Comparison of ENCODE assay signal across 22 mouse cellular contexts in the genomic region with DNA sequence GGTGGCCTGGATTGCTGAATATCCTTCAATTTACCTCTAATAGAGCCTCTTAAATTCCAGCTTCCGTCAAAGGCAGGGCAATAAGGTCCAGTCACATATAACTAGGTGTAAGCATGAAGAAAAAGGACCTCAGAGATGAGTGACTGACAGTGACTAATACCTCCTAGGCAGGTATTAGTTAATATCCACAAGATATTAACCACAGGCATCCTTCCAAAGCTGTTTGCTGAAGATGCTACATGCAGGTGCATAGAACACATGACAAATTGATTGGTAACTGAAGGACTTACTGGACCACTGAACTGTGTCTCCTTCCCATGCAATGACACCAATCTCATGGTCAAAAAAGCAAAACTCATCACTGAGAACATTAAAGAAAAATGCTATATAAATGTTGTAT.
A peak's percentile ranks its signal among the peaks of the same experiment; 100 is the strongest.
DNase-seq lines count a peak whose midpoint lies in the region; ATAC-seq and TF ChIP-seq lines count a peak whose summit lies in the region.
"Had no signal": no experiment of that assay in that cellular context is flagged by ENCODE, and none has a peak within 500 bp of the region (broad histone marks: within the 10 kb centered on the region; RNA-seq: fewer than 3 reads in every experiment).

No protein-coding gene starts in this region.

- no peaks in the 10 kb centered on the region for H3K9me3 ChIP-seq in kidney, embryonic 15.5 days (replicated peaks)
- no peaks in the 10 kb centered on the region for H3K9me3 ChIP-seq in hindbrain, embryonic 13.5 days
- H3K9me3 ChIP-seq: G1E had no signal

- no peak for TF ChIP-seq POLR2A in kidney, adult 2 months (IDR thresholded peaks at IDR 0.05; ENCODE audit: low read depth, low read length)

- WGBS in kidney, adult 2 months, result 58% methylated on average over 1 of the region's 1 CpGs
- 80% methylated on average over 1 of the region's 1 CpGs for WGBS in kidney, embryonic 15.5 days
- WGBS in hindbrain, embryonic 13.5 days, result 96% methylated on average over 1 of the region's 1 CpGs

- no peak for TF ChIP-seq CTCF in kidney, adult 2 months (conservative IDR thresholded peaks at IDR 0.05; ENCODE audit: insufficient read depth, insufficient read length, low read depth, low read length)

- no peak overlapping the region for H3K4me3 ChIP-seq in kidney, adult 2 months (ENCODE audit: insufficient read depth, low read depth, low read length)
- no peak overlapping the region for H3K4me3 ChIP-seq in kidney, embryonic 15.5 days (replicated peaks)
- H3K4me3 ChIP-seq in hindbrain, embryonic 13.5 days, result no peak overlapping the region

- H3K27ac ChIP-seq in kidney, adult 2 months (ENCODE audit: insufficient read depth, low read depth, low read length), result no peak overlapping the region
- H3K27ac ChIP-seq in kidney, embryonic 15.5 days, result no peak overlapping the region
- H3K27ac ChIP-seq in hindbrain, embryonic 13.5 days, result no peak overlapping the region

- H3K4me2 ChIP-seq in kidney, embryonic 15.5 days, result no peak overlapping the region
- no peak overlapping the region for H3K4me2 ChIP-seq in hindbrain, embryonic 13.5 days

- ATAC-seq in kidney, embryonic 15.5 days (replicated peaks; ENCODE audit: low FRiP score), result no peak
- ATAC-seq in hindbrain, embryonic 13.5 days (ENCODE audit: low FRiP score), result no peak
- ATAC-seq: activated CD4-positive, CD25-positive, alpha-beta regulatory T cell, adult 4 months; CD4-positive, CD25-positive, alpha-beta regulatory T cell, adult 4 months; Patski had no signal

- peaks cover 11% of the 10 kb centered on the region for H3K4me1 ChIP-seq in kidney, adult 2 months (ENCODE audit: control insufficient read depth, insufficient read depth, low read length)
- no peaks in the 10 kb centered on the region for H3K4me1 ChIP-seq in kidney, embryonic 15.5 days
- peaks cover 3% of the 10 kb centered on the region; the same call in 1 of the 2 replicates for H3K4me1 ChIP-seq in hindbrain, embryonic 13.5 days (replicated peaks)

- H3K9ac ChIP-seq in kidney, embryonic 15.5 days, result no peak overlapping the region
- H3K9ac ChIP-seq in hindbrain, embryonic 13.5 days, result no peak overlapping the region

- no peaks in the 10 kb centered on the region; the same call in 1 of the 2 replicates for H3K27me3 ChIP-seq in kidney, adult 2 months (replicated peaks; ENCODE audit: control insufficient read depth, insufficient read depth, low read length)
- no peaks in the 10 kb centered on the region for H3K27me3 ChIP-seq in kidney, embryonic 15.5 days
- H3K27me3 ChIP-seq in splenic B cell, adult 2 months (ENCODE audit: control insufficient read depth, insufficient read depth, low read length, poor library complexity, severe bottlenecking), result no peaks in the 10 kb centered on the region
- H3K27me3 ChIP-seq in hindbrain, embryonic 13.5 days, result no peaks in the 10 kb centered on the region
- H3K27me3 ChIP-seq: CH12.LX, Patski had no signal

- no peaks in the 10 kb centered on the region for H3K36me3 ChIP-seq in kidney, adult 2 months (ENCODE audit: control insufficient read depth, insufficient read depth, low read length)
- no peaks in the 10 kb centered on the region for H3K36me3 ChIP-seq in kidney, embryonic 15.5 days
- H3K36me3 ChIP-seq in splenic B cell, adult 2 months (ENCODE audit: control insufficient read depth, insufficient read depth, low read length, poor library complexity, severe bottlenecking), result no peaks in the 10 kb centered on the region
- no peaks in the 10 kb centered on the region for H3K36me3 ChIP-seq in hindbrain, embryonic 13.5 days
- H3K36me3 ChIP-seq: G1E had no signal

- peak; percentile 71 for DNase-seq in kidney, adult 2 months
- DNase-seq in kidney, adult 9 months, result peak; percentile 80
- DNase-seq in kidney, postnatal 14 days, result no peak
- peak; percentile 21 for DNase-seq in A20 (ENCODE audit: low read depth, low spot score)
- peak; percentile 20 for DNase-seq in splenic B cell, adult 2 months (ENCODE audit: low read depth, low spot score)
- no peak for DNase-seq in right cerebral cortex, postnatal 25 days
- DNase-seq: adrenal gland, adult 2 months; adrenal gland, adult 8-10 months; adrenal gland, postnatal 10 days; adrenal gland, postnatal 14 days; adrenal gland, postnatal 25 days; adrenal gland, postnatal 36 days; cerebellum, adult 11 months; cerebellum, adult 11-12 months; cerebellum, adult 18-20 months had no signal

Comparison
In these comparisons a context has a peak if more than half of its experiments do, and no peak if none do; other contexts are left out.
1. DNase-seq: peak in kidney, adult 2 months (single experiment), kidney, adult 9 months (single experiment), A20 (single experiment) and splenic B cell, adult 2 months (single experiment); none in kidney, postnatal 14 days (single experiment) and right cerebral cortex, postnatal 25 days (single experiment).